Mouse (Mus musculus) kidney, postnatal 14 days (tissue): ENCODE data around the gene Muc3a.
A peak's percentile ranks its signal among the peaks of the same experiment; 100 is the strongest.

Experiments
- DNase-seq: peaks from one replicate; pipeline ENCODE4 v3.0.0; 2022; ENCODE audit warnings: mixed read lengths

Gene Muc3a

GRCm38 (mm10) chr5:137212289-137212688, at the start of gene Muc3a:
Gene Muc3a (minus strand): TSS chr5:137212389.
- no peak for DNase-seq

GRCm38 (mm10) chr5:137211114-137211829, 917 bp downstream of the Muc3a start:
- peak; percentile 10 for DNase-seq

GRCm38 (mm10) chr5:137210689-137211088, 1.5 kb downstream of the Muc3a start:
- DNase-seq, result no peak

DNA sequence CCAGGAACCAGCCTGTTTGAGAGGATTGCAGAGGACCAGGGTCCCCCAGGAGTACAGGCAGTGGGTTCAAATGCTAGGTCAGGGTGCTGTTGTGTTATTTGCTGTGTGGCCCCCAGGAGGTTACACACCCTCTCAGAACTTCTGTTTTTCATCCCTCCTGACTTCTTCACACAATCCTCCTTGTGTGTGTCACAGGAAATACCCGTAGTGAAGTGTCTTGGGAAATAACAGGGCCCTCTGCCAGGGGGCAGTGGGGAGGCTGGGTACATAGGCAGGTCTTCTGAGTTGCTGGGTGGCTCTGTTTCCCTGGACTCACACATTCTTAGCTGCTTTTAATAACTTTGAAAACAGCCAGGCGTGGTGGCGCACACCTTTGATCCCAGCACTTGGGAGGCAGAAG, 6.9 kb downstream of the Muc3a start:
- no peak for DNase-seq

DNA sequence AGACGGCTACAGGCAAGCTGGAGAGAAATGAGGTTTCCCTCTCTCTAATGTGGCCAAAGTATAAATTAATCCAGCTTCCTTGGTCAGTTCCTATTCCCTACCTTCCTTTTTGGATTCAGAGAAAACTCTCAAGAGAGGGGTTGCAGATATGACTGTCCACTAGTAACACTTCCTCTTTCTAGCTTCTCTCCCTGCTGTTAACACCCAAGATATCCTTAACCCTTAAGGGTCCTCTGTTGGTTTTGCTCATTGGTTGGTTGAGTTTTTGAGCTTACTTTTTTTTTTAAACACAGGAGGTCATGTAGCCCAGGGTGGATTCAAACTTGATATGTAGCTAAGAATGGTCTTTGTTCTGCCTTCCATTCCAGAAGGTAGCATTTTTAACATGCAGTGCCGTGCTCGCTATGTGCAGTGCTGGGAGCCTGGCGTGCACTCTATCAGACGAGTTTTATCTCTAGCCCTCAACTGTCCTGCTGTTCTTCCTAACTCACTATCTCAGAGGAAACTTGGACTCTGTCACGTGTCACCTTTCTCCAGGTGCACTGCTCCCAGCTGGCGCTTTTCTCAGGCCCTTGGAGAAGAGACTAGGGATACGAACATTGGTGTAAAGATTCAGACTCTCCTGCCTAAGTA, 17.6 kb downstream of the Muc3a start:
- DNase-seq, result no peak

- DNase-seq, result no peak
These were observed 18.8 kb downstream of the Muc3a start for GRCm38 (mm10) chr5:137193279-137193952.

GRCm38 (mm10) chr5:137189326-137189725, 22.9 kb downstream of the Muc3a start:
- peak; percentile 16 for DNase-seq

GRCm38 (mm10) chr5:137185362-137185761, 26.8 kb downstream of the Muc3a start:
- no peak for DNase-seq

DNA sequence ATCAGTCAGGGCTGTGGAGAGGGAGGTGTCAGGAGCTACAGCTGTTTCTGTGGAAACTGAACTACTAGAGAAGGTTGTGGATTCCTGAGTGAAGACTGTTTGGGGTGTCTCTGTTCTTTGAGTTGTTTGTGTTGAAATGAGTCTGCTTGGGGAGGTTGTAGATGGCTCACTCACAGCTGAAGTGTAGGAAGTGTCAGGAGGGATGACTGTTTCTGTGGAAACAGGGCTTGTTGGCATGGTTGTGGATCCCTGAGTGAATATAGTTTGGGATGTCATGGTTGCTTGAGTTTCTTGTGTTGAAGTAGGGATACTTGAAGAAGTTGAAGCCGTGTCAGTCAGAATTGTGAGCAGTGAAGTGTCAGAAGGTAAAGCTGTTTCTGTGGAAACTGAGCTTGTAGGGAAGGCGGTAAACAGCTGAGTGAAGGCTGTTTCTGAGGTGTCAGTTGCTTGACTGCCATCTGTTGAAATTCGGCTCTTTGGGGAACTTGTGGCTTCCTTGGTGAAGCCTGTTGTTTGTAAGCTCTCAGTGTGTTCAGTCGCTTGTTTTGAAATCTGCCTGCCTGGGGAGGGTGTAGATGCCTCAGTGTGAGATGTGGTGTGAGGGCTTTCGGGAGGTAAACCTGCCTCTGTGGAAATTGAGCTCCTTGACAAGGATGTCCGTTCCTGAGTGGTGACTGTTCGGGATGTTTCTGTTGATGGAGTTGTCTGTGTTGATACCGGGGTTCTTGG, 32.4 kb downstream of the Muc3a start:
- no peak for DNase-seq

DNA sequence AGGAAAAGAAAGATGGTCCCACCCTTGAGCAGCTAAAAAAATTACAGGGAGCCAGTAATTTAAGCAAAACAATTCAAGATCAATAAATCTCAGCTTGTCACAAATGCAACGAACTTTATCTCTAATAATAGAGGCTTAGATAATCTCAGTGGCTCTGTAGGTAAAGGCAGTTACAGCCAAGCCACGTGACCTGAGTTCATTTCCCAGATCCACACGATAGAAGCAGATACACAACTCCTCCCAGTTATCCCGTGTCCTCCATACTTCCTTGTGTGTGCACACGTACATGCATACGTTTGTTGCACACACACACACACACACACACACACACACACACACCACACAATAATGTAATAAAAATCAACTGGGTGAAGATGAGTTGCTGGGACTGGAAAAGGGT, 38.2 kb downstream of the Muc3a start:
- DNase-seq, result no peak

DNA sequence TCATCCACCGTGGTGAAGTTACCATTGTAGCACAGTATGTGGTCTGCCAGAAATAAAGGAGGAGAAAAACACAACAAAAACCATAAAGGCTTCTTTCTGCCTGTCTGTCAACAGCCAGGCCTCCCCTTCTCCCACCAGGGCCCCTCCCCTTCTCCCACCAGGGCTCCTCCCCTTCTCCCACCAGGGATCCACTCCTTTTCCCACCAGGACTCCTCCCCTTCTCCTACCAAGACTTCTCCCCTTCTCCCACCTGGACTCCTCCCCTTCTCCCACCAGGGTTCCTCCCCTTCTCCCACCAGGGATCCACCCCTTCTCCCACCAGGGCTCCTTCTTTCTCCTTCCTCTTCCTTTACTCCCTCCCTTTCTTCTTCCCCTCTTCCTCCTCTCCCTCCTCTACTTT, 39.6 kb downstream of the Muc3a start:
- no peak for DNase-seq

DNA sequence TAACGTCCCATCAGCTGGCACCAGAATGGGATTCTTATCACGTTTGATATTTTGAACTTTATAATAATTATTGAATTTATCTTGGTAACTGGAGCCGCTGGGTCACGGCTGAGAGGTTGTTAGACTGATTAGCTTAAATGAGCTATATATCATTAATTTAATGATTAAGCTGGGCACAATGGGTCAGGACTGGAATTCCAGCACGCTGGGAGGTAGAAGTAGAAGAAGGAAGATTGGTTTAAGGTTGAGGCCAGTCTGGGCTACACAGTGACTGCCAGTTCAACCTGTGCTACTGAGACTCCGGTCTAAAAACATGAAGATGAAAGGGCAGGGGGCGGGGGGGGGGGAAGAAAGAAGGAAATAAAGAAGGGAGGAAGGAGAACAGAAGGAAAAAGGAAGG, 40.7 kb downstream of the Muc3a start:
- DNase-seq, result no peak

DNA sequence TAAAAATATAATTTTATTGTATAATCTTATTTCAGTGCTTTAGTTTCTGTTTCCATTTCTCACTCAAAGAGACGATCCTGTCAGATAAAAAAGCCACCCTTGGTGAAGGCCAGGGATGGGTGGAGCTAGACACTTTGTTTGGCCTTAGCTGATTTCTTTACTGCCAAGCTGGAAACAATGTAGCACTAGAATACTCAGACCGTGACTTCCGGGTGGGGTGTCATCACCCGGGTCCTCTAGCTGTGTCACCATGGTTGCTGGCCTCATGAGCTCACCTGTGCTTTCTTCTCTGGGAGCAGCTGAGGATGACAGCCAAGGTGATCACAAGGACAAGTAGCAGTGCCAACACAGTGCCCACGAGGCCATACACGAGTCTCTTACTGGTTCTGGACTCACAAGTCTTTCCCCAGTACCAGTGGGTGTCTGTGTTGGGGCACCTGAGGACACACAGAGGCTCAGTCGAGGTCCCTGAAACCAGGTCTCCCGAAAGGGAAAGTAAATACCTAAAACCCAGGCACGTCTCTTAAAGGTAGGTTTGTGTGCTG, 41.3 kb downstream of the Muc3a start:
- peak; percentile 22 for DNase-seq

GRCm38 (mm10) chr5:137167539-137167938, 44.6 kb downstream of the Muc3a start:
- DNase-seq, result no peak

DNA sequence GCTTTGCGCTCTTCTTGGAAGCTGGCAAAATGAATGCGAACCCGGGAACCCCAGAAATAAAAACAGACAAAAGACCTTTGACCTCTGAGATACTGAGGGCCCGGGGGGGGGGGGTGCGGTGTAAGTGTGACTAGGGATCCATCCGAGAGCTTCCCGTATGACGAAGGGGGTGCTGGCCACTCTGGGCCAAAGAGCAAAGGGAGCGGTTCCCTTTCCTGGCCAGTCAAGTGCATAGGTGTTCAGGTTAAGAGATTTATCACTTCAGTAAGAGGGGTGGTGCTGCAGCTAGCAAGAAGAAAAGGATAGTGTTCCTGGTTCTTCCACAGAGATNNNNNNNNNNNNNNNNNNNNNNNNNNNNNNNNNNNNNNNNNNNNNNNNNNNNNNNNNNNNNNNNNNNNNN, 46.2 kb downstream of the Muc3a start:
- no peak for DNase-seq

GRCm38 (mm10) chr5:137161853-137162252, 50.3 kb downstream of the Muc3a start:
- DNase-seq, result no peak

DNA sequence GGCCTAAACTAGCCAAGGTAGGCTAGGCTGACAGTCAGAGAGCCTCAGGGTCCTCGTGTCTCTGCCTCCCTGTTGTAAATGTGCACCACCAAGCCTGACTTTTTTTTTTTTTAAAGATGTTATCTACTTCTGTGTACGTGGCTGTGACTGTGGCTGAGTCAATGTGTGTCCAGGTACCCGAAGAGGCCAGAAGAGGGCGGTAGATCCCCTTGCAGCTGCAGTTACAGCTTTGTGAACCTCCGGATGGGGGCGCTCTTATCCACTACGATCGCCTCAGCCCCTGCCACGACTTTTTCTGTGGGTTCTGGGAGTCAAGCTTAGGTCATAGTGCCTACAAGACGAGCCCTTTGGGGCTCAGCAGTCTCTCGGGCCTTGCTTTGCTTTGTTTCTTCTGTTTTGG, 52.7 kb downstream of the Muc3a start:
- DNase-seq, result peak; percentile 41
